Mouse (Mus musculus) bone marrow, adult 2 months (tissue): ENCODE measurements around the gene Ust. TPM values are rescaled to one million over a fixed set of nuclear protein-coding genes. Genes with fewer than 3 reads are reported as not detected.

Source experiments
- H3K27ac ChIP-seq: fragments of 200-500 bp; 2 replicates; pipeline ENCODE4 v1.5.1; 2012; ENCODE audit warnings: low read depth, mild to moderate bottlenecking, control low read depth, inconsistent platforms, low read length; ENCODE audit not compliant: control insufficient read depth, poor library complexity, insufficient read depth
- H3K4me1 ChIP-seq: fragments of 200-500 bp; 2 replicates; pipeline ENCODE4 v1.6.1; 2011; ENCODE audit warnings: low read length; ENCODE audit not compliant: control insufficient read depth, insufficient read depth
- H3K4me3 ChIP-seq: fragments of 200-500 bp; replicated peaks from 2 replicates; pipeline ENCODE3; 2011; ENCODE audit warnings: mild to moderate bottlenecking, low read depth, low read length, control low read depth; ENCODE audit not compliant: control insufficient read depth
- CTCF ChIP-seq: fragments of 200-500 bp; IDR thresholded peaks from 2 replicates; pipeline ENCODE4 v1.5.1; 2011; ENCODE audit warnings: low read length, control low read depth; ENCODE audit not compliant: control insufficient read depth, insufficient read depth
- POLR2A ChIP-seq: fragments of 200-500 bp; IDR thresholded peaks from 2 replicates; pipeline ENCODE4 v1.6.1; 2011; ENCODE audit warnings: low read depth, mild to moderate bottlenecking, control low read depth, low read length, borderline replicate concordance; ENCODE audit not compliant: control insufficient read depth
- WGBS: fragments of 180-500 bp; shearing (Covaris S2); methylation state at CpG from one replicate; pipeline ENCODE4 v1.1.7; 2018; 5-methylcytosine and 5-hydroxymethylcytosine counted together
- polyA plus RNA-seq: library from polyadenylated mRNA; stranded (reverse); fragments of >200 nt; gene quantifications from 2 replicates; pipeline ENCODE4 v1.2.4, GENCODE M21; 2011; ENCODE audit warnings: low replicate concordance; ENCODE audit not compliant: missing spikeins, insufficient read depth, insufficient read length

The Ust gene
- polyA plus RNA-seq, 1 experiment: 0.47 TPM

GRCm38 (mm10) chr10:8242336-8242735, 276.3 kb downstream of the Ust start:
- no peak for TF ChIP-seq POLR2A
- peak; percentile 51 for TF ChIP-seq CTCF
- H3K4me3 ChIP-seq: no peak overlapping the region
- H3K27ac ChIP-seq: no peak overlapping the region
- no peaks in the 10 kb centered on the region; the same call in 1 of the 2 replicates for H3K4me1 ChIP-seq
- 6% methylated on average over 4 of the region's 4 CpGs for WGBS

- Histone ChIP-seq H3K4me3 (no peak overlapping the region), H3K27ac (no peak overlapping the region), H3K4me1 (no peaks in the 10 kb centered on the region; the same call in 1 of the 2 replicates)
- TF ChIP-seq CTCF: no peak
- TF ChIP-seq POLR2A: no peak
- WGBS: 12% methylated on average over 4 of the region's 4 CpGs
These were observed 277.9 kb downstream of the Ust start for GRCm38 (mm10) chr10:8240703-8241102.

- Histone ChIP-seq H3K27ac (no peak overlapping the region), H3K4me3 (no peak overlapping the region), H3K4me1 (no peaks in the 10 kb centered on the region; the same call in 1 of the 2 replicates)
- 2% methylated on average over 3 of the region's 3 CpGs for WGBS
- TF ChIP-seq CTCF (peak; percentile 39; the same call in 1 of the 2 replicates), POLR2A (no peak)
These were observed 278.4 kb downstream of the Ust start for GRCm38 (mm10) chr10:8240242-8240641.

- Histone ChIP-seq H3K4me1 (no peaks in the 10 kb centered on the region; the same call in 1 of the 2 replicates), H3K4me3 (no peak overlapping the region), H3K27ac (no peak overlapping the region)
- 84% methylated on average over 10 of the region's 10 CpGs for WGBS
- TF ChIP-seq CTCF (no peak), POLR2A (no peak)
These were observed 281.6 kb downstream of the Ust start for GRCm38 (mm10) chr10:8236780-8237571.

GRCm38 (mm10) chr10:8233148-8233901, 285.3 kb downstream of the Ust start:
- H3K27ac ChIP-seq: no peak overlapping the region
- no peak for TF ChIP-seq CTCF
- no peak for TF ChIP-seq POLR2A
- no peaks in the 10 kb centered on the region; the same call in 1 of the 2 replicates for H3K4me1 ChIP-seq
- no peak overlapping the region for H3K4me3 ChIP-seq
- 77% methylated on average over 8 of the region's 8 CpGs for WGBS

GRCm38 (mm10) chr10:8232535-8232934, 286.1 kb downstream of the Ust start:
- TF ChIP-seq POLR2A: no peak
- no peak for TF ChIP-seq CTCF
- H3K4me1 ChIP-seq: no peaks in the 10 kb centered on the region
- 83% methylated on average over 6 of the region's 6 CpGs for WGBS
- H3K27ac ChIP-seq: no peak overlapping the region
- no peak overlapping the region for H3K4me3 ChIP-seq

- Histone ChIP-seq H3K4me1 (no peaks in the 10 kb centered on the region), H3K27ac (no peak overlapping the region), H3K4me3 (no peak overlapping the region)
- WGBS: 73% methylated on average over 3 of the region's 3 CpGs
- TF ChIP-seq CTCF: no peak
These were observed 290.3 kb downstream of the Ust start for GRCm38 (mm10) chr10:8228375-8228743.

- 82% methylated on average over 5 of the region's 5 CpGs for WGBS
- TF ChIP-seq CTCF (no peak), POLR2A (no peak)
- H3K4me1 ChIP-seq: no peaks in the 10 kb centered on the region
- no peak overlapping the region for H3K4me3 ChIP-seq
- no peak overlapping the region for H3K27ac ChIP-seq
These were observed 290.8 kb downstream of the Ust start for GRCm38 (mm10) chr10:8227705-8228374.
